Mouse (Mus musculus) ES-E14 (cell line): ENCODE data around the gene Tmem231. TPM values are rescaled to one million over a fixed set of nuclear protein-coding genes. Genes with fewer than 3 reads are reported as not detected.

Experiments used
- DNase-seq: peaks from one replicate; pipeline ENCODE4 v3.0.0-alpha.2; 2013; ENCODE audit warnings: low read depth, low spot score
- H3K27ac ChIP-seq: 2 replicates; pipeline ENCODE4 v1.5.1; 2012; ENCODE audit warnings: low read depth, mild to moderate bottlenecking, low read length, moderate library complexity, mixed read lengths; ENCODE audit not compliant: poor library complexity, insufficient read depth, severe bottlenecking
- H3K36me3 ChIP-seq: 2 replicates; pipeline ENCODE4 v1.6.1; 2012; ENCODE audit warnings: mild to moderate bottlenecking, low read length, moderate library complexity, mixed read lengths; ENCODE audit not compliant: control insufficient read depth, poor library complexity, insufficient read depth, severe bottlenecking
- H3K4me1 ChIP-seq, 2 experiments: fragments of 150-350 bp in 1 of 2; sonication (generic) in 1 of 2; 2 replicates each; pipeline ENCODE4 v1.6.1; 2012; ENCODE audit warnings: low read length in 2 of 2, mild to moderate bottlenecking in 1 of 2, mixed read lengths in 1 of 2; ENCODE audit not compliant: control insufficient read depth in 2 of 2, insufficient read depth in 2 of 2, poor library complexity in 1 of 2
- H3K4me3 ChIP-seq, 2 experiments: fragments of 150-350 bp in 1 of 2; sonication (generic) in 1 of 2; 2 replicates each; pipeline ENCODE4 v1.5.1; 2012; ENCODE audit warnings: low read length in 2 of 2, low read depth in 1 of 2, mild to moderate bottlenecking in 1 of 2, mixed read lengths in 1 of 2; ENCODE audit not compliant: insufficient read depth in 1 of 2, poor library complexity in 1 of 2, severe bottlenecking in 1 of 2
- H3K9ac ChIP-seq: 2 replicates; pipeline ENCODE4 v1.6.1; 2012; ENCODE audit warnings: low read depth, mild to moderate bottlenecking, low read length, mixed read lengths; ENCODE audit not compliant: poor library complexity, insufficient read depth, severe bottlenecking
- H3K9me3 ChIP-seq: fragments of 150-350 bp; sonication (generic); 2 replicates; pipeline ENCODE4 v1.6.1; 2012; ENCODE audit warnings: low read depth, mild to moderate bottlenecking, low read length; ENCODE audit not compliant: control insufficient read depth, insufficient read depth
- CHD2 ChIP-seq: IDR thresholded peaks from 2 replicates; pipeline ENCODE4 v1.6.1; 2014; ENCODE audit warnings: mild to moderate bottlenecking, low read depth, low read length, inconsistent platforms
- HCFC1 ChIP-seq: IDR thresholded peaks from 2 replicates; pipeline ENCODE4 v1.6.1; 2012; ENCODE audit warnings: low read length, inconsistent platforms, borderline replicate concordance; ENCODE audit not compliant: insufficient read depth
- MAFK ChIP-seq: IDR thresholded peaks from 2 replicates; pipeline ENCODE4 v1.6.1; 2014; ENCODE audit warnings: mild to moderate bottlenecking, low read depth, low read length, inconsistent platforms; ENCODE audit not compliant: insufficient read depth
- ZC3H11A ChIP-seq: IDR thresholded peaks from 2 replicates; pipeline ENCODE4 v1.6.1; 2012; ENCODE audit warnings: low read depth, mild to moderate bottlenecking, inconsistent platforms, low read length, borderline replicate concordance
- ZNF384 ChIP-seq: IDR thresholded peaks from 2 replicates; pipeline ENCODE4 v1.6.1; 2012; ENCODE audit warnings: low read depth, low read length, inconsistent platforms
- in situ Hi-C, 2 experiments: fragments of 600-800 bp; cut with MboI; formaldehyde crosslinking; loops; one replicate each; pipeline ENCODE4 v1.15.1; 2025; ENCODE audit warnings: low sequenced_read_pairs in 2 of 2, inconsistent platforms in 1 of 2; ENCODE audit not compliant: unreplicated experiment in 2 of 2
- total RNA-seq: library from RNA; depleted of rRNA; stranded (reverse); fragments of 300-350 nt; gene quantifications from 2 replicates; pipeline ENCODE4 v1.2.3, GENCODE M21; 2012; rRNA removed

Gene Tmem231
- total RNA-seq, result 30.3 and 38.5 TPM in 2 replicates

DNA sequence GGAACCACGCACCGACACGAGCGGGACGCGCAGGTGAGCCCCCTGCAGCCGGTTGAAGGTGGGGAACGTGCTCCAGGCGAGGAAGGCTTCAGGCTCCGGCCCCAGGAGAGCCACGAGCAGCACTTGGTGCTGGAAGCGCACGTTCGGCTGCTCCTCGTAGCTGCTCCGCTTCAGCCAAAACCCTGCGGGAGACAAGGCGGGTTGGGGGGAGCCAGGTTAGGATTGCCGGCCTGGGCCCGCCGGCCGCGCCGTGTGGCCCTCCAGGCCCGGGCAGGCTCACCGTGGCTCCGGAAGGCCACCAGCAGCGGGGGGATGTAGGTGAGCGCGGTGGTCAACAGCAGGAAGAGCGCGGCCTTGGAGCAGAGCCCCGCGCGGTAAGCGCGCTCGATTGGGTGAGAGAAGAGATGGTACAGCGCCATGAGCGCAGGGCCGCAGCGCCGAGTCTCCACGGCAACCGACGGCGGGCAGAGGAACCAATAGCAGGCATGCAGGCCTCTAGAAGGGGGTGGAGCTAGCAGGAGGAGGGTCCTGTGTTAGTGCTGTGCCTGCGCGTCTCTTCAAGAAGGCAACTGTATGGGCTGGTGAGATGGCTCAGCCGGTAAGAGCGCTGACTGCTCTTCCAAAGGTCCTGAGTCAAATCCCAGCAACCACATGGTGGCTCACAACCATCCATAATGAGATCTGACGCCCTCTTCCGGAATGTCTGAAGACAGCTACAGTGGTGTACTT, at the start of gene Tmem231:
TSS of gene Tmem231 (minus strand) at position 534 of the 729 bp plus-strand sequence.
- in situ Hi-C loops, result no loop called here
- Histone ChIP-seq H3K9me3 (no peaks in the 10 kb centered on the region), H3K36me3 (no peaks in the 10 kb centered on the region), H3K9ac (peak within 1 kb of the TSS; percentile 87), H3K4me3 (peak within 1 kb of the TSS; percentile 67 to 92), H3K27ac (peak within 1 kb of the TSS; percentile 56; the same call in 1 of the 2 replicates), H3K4me1 (peaks cover 4 to 15% of the 10 kb centered on the region in 2 experiments; a peak in 2 of 4 replicates)
- peak; percentile 93 for DNase-seq
- TF ChIP-seq HCFC1, result no peak
- TF ChIP-seq ZNF384, result peak; percentile 57; the same call in 1 of the 2 replicates
- no peak for TF ChIP-seq ZC3H11A

DNA sequence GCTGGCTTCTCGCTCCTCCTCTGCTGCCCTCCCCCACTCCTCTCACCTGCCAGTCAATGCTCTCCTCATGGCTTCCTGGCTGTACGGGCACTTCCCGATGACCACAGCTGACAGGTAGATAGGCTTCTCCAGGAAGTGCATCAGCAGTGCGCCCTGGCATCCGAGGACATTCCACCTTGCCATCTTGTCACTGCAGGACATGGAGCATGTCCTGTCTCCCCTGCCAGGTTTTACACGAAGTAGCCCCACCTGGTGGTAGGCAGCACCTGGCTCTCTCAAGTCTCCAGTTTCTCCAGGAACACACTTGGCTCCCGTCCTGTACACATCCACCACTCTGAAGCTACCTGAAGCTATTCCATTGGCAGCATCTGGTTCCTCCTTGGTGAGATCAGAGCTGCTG, 48.4 kb upstream of the Tmem231 start:
- in situ Hi-C loops, result no loop called here

DNA sequence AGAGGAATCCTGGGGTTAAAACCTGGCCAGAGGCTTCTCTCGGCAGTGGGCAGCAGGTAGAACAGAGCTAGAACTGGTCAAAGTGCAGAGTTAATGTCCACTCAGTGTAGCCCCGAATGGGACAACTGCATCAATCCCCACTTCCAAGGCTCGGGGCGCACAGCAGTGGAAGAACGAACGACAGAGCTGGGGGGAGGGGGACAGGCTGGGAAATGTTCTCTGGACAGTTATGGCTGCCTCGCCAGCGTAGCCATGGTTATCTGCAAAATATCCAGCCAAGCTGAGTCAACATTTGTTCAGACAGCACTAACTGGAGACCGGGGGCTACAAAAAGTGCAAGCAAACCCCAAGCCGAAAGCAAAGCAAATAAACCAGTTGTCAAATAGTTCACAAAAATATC, 44.5 kb upstream of the Tmem231 start:
- Histone ChIP-seq H3K4me3 (no peak overlapping the region), H3K4me1 (peaks cover 0 to 3% of the 10 kb centered on the region in 2 experiments; a peak in 1 of 4 replicates), H3K9me3 (no peaks in the 10 kb centered on the region), H3K27ac (no peak overlapping the region), H3K36me3 (peaks cover 53% of the 10 kb centered on the region), H3K9ac (no peak overlapping the region)
- in situ Hi-C loops, result no loop called here
- TF ChIP-seq CHD2 (no peak), ZNF384 (no peak), HCFC1 (no peak), ZC3H11A (no peak), MAFK (no peak)
- DNase-seq, result no peak

More for the DNA sequence above, 48.4 kb upstream of the Tmem231 start:
- Histone ChIP-seq H3K36me3 (peaks cover 50% of the 10 kb centered on the region), H3K27ac (no peak overlapping the region), H3K4me3 (no peak overlapping the region), H3K9ac (no peak overlapping the region), H3K4me1 (peaks cover 0 to 2% of the 10 kb centered on the region in 2 experiments; a peak in 1 of 4 replicates), H3K9me3 (no peaks in the 10 kb centered on the region)
- no peak for TF ChIP-seq ZNF384
- TF ChIP-seq CHD2, result no peak
- TF ChIP-seq HCFC1, result no peak
- no peak for TF ChIP-seq ZC3H11A
- no peak for TF ChIP-seq MAFK
- no peak for DNase-seq

DNA sequence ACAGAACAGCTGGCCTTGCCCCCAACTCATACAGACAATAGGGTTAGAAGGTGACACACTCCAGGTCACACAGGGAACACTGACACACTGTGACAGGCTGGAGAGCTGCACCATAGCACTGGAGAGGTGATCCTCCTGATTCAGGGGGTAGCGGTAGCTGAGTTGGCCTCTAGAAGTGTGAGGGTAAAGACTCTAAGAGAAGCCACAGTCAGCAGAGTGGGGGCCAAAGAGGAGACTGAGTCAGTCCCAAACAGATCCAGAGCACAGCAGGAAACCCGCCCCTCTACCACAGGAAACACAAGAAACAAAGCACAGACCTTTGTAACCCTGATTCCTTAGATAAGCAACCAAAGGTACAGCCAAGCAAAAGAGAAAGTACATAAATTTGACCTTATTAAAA, 42.6 kb upstream of the Tmem231 start:
- no peak for TF ChIP-seq MAFK
- TF ChIP-seq HCFC1, result no peak
- TF ChIP-seq ZC3H11A, result no peak
- no peak for TF ChIP-seq CHD2
- TF ChIP-seq ZNF384, result no peak
- Histone ChIP-seq H3K4me3 (no peak overlapping the region), H3K4me1 (0 out of 4 replicates have a peak, but pooled peaks cover 0 to 1% of the 10 kb centered on the region in 2 experiments), H3K9ac (no peak overlapping the region), H3K36me3 (peaks cover 48% of the 10 kb centered on the region), H3K27ac (no peak overlapping the region), H3K9me3 (no peaks in the 10 kb centered on the region)
- no peak for DNase-seq
- in situ Hi-C loops, result no loop called here
